In the genomic region with DNA sequence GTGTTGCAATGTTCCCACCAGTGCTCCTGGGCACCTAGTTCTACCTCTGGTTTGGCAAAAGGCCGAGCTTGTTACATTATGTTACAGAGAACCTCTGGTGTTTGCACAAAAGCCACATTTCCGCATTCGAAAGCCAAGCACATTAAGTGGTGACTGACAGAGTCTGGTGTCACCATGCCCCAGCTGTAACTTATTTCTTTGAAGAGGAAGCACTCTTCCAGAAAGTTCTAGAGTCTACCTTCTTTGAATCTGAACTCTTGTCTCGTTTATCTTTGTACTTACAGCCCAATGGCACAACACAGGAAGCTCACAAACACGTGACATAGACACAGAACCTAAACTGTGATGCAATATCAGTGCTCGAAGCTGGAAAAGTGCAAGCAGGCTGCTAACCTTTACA, we compare ENCODE assay signal across 8 mouse cellular contexts.
A peak's percentile ranks its signal among the peaks of the same experiment; 100 is the strongest.
DNase-seq lines count a peak whose midpoint lies in the region; ATAC-seq and TF ChIP-seq lines count a peak whose summit lies in the region.

No protein-coding gene starts in this region.

- H3K9me3 ChIP-seq in neural tube, embryonic 13.5 days = no peaks in the 10 kb centered on the region
- no peaks in the 10 kb centered on the region for H3K9me3 ChIP-seq in midbrain, postnatal 0 days (ENCODE audit: low read length)
- no peaks in the 10 kb centered on the region for H3K9me3 ChIP-seq in forebrain, embryonic 12.5 days

- no peak for ATAC-seq in neural tube, embryonic 13.5 days (ENCODE audit: low read depth)
- ATAC-seq in midbrain, postnatal 0 days (ENCODE audit: low FRiP score) = no peak
- ATAC-seq in forebrain, embryonic 12.5 days (ENCODE audit: low FRiP score) = no peak

- no peaks in the 10 kb centered on the region for H3K27me3 ChIP-seq in neural tube, embryonic 13.5 days
- no peaks in the 10 kb centered on the region for H3K27me3 ChIP-seq in midbrain, postnatal 0 days (ENCODE audit: insufficient read depth, low read length)
- no peaks in the 10 kb centered on the region for H3K27me3 ChIP-seq in forebrain, embryonic 12.5 days

- no peak for TF ChIP-seq CTCF in midbrain, postnatal 0 days (IDR thresholded peaks at IDR 0.05)

- no peaks in the 10 kb centered on the region for H3K36me3 ChIP-seq in neural tube, embryonic 13.5 days
- H3K36me3 ChIP-seq in midbrain, postnatal 0 days (ENCODE audit: insufficient read depth, low read length) = no peaks in the 10 kb centered on the region
- no peaks in the 10 kb centered on the region for H3K36me3 ChIP-seq in forebrain, embryonic 12.5 days (replicated peaks)

- no peak for DNase-seq in neural tube, embryonic 10.5 days (ENCODE audit: extremely low spot score, low spot score)
- peak; percentile 92 for DNase-seq in gonadal fat pad, adult 2 months (ENCODE audit: low read depth)
- peak; percentile 39 to 41 for DNase-seq in kidney, postnatal 25 days
- peak; percentile 15 for DNase-seq in midbrain, postnatal 0 days (ENCODE audit: low spot score)
- DNase-seq in cerebellum, adult 11-12 months = no peak
- no peak for DNase-seq in left cerebral cortex, postnatal 4 days

- H3K4me1 ChIP-seq in neural tube, embryonic 13.5 days (replicated peaks) = peaks cover 39% of the 10 kb centered on the region
- H3K4me1 ChIP-seq in midbrain, postnatal 0 days (ENCODE audit: insufficient read depth, low read length) = no peaks in the 10 kb centered on the region
- H3K4me1 ChIP-seq in forebrain, embryonic 12.5 days = peaks cover 32% of the 10 kb centered on the region

- WGBS in neural tube, embryonic 13.5 days = 68% methylated on average over 6 of the region's 6 CpGs
- WGBS in midbrain, postnatal 0 days = 68% methylated on average over 6 of the region's 6 CpGs
- 61% methylated on average over 6 of the region's 6 CpGs for WGBS in forebrain, embryonic 12.5 days

- no peak overlapping the region for H3K4me3 ChIP-seq in neural tube, embryonic 13.5 days
- no peak overlapping the region for H3K4me3 ChIP-seq in midbrain, postnatal 0 days (ENCODE audit: low read depth, low read length)
- no peak overlapping the region for H3K4me3 ChIP-seq in forebrain, embryonic 12.5 days (replicated peaks)

- no peak overlapping the region for H3K9ac ChIP-seq in neural tube, embryonic 13.5 days
- no peak overlapping the region for H3K9ac ChIP-seq in midbrain, postnatal 0 days (replicated peaks; ENCODE audit: low read length, poor library complexity, severe bottlenecking)
- no peak overlapping the region for H3K9ac ChIP-seq in forebrain, embryonic 12.5 days

- intact Hi-C loops in left cerebral cortex, postnatal 4 days (cut with DNase I) = no loop called here

- no peak overlapping the region for H3K4me2 ChIP-seq in neural tube, embryonic 13.5 days
- H3K4me2 ChIP-seq in midbrain, postnatal 0 days (ENCODE audit: low read depth, low read length, poor library complexity, severe bottlenecking) = no peak overlapping the region
- H3K4me2 ChIP-seq in forebrain, embryonic 12.5 days = no peak overlapping the region

- H3K27ac ChIP-seq in neural tube, embryonic 13.5 days (replicated peaks) = 0 out of 2 replicates have a peak overlapping the region, but pooled peaks have one; percentile 39
- H3K27ac ChIP-seq in midbrain, postnatal 0 days (ENCODE audit: low read depth, low read length) = no peak overlapping the region
- H3K27ac ChIP-seq in forebrain, embryonic 12.5 days = no peak overlapping the region

Comparison
In these comparisons a context has a peak if more than half of its experiments do, and no peak if none do; other contexts are left out.
1. DNase-seq: peak in gonadal fat pad, adult 2 months (single experiment), kidney, postnatal 25 days (2 of 2) and midbrain, postnatal 0 days (single experiment); none in neural tube, embryonic 10.5 days (single experiment), cerebellum, adult 11-12 months (single experiment) and left cerebral cortex, postnatal 4 days (single experiment).